Mouse (Mus musculus): Measurements from ENCODE around the gene Adamts16.

GRCm38 (mm10) chr13:70761312-70761711, 80.3 kb downstream of the Adamts16 start:
- TF ChIP-seq CTCF (IDR thresholded peaks at IDR 0.05; ENCODE audit: insufficient read depth, low read depth, low read length) (no peak), POLR2A (IDR thresholded peaks at IDR 0.05; ENCODE audit: insufficient read depth, low read depth, low read length) (no peak)

Data from olfactory bulb, adult 2 months (tissue).